Mouse (Mus musculus): ENCODE measurements around the gene Emc3. TPM values are rescaled to one million over a fixed set of nuclear protein-coding genes. Genes with fewer than 3 reads are reported as not detected.

Emc3 gene
- total RNA-seq, 1 experiment from 2014 or later: 37.2 TPM

DNA sequence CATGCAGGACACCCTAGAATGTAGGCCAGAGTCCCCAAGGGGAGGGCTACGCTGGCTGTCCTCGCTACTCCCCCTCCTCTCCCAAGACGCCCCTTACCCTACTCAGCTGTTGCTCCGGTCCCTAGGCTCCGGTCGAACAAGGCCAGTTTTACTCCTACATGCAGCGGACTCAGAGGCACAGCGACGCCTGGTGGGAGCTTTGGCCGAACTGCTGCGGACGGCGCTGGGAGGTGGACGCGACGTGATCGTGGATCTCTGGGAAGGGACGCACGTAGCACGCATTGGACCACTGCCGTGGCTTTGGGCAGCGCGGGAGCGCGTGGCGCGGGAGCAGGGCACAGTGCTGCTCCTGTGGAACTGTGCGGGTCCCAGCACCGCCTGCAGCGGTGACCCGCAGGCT, 62.0 kb downstream of the Emc3 start:
- peak; percentile 56 for ATAC-seq (replicated peaks; ENCODE audit: insufficient number of reproducible peaks, low FRiP score, low TSS enrichment, poor library complexity, severe bottlenecking)

GRCm38 (mm10) chr6:113469021-113469420, 62.4 kb downstream of the Emc3 start:
- ATAC-seq (replicated peaks; ENCODE audit: insufficient number of reproducible peaks, low FRiP score, low TSS enrichment, poor library complexity, severe bottlenecking): peak; percentile 73

DNA sequence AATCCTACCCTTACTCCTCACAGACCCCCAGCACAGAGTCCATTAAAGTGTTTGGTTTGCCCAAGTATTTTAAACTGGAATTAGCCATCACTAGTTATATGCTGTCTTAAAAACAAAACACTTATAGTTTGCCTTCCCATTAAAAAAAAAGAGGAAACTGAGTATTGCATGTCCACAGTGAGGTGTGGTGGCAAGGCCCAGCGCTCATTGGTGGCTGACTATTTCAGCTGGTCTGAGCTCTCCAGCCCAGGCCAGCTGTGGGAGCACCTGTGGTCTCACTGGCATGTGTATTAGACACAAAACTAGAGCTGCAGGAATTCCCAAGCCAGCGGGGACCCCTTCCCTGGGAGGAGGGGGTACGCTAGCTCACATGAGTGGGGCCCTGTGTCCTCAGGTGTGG, 62.9 kb downstream of the Emc3 start:
- no peak for ATAC-seq (replicated peaks; ENCODE audit: insufficient number of reproducible peaks, low FRiP score, low TSS enrichment, poor library complexity, severe bottlenecking)

- no peak for ATAC-seq (replicated peaks; ENCODE audit: insufficient number of reproducible peaks, low FRiP score, low TSS enrichment, poor library complexity, severe bottlenecking)
Observed at GRCm38 (mm10) chr6:113465602-113466001, 65.8 kb downstream of the Emc3 start.

Other genes starting within 250 kb of the Emc3 start
- 0.19 to 0.75 TPM in 2 of 3 replicates, not detected in the other for gene Cpne9, start 249.3 kb downstream of the Emc3 start, total RNA-seq (2017)
- 77.8 to 91.4 TPM (median 83.9 TPM) in 3 replicates for gene Brpf1, start 224.5 kb downstream of the Emc3 start, total RNA-seq (2017)
- gene Ogg1, start 204.7 kb downstream of the Emc3 start, total RNA-seq (2017): 6.4 to 12.2 TPM (median 9.2 TPM) in 3 replicates
- 27.9 to 116 TPM (median 103 TPM) in 3 replicates for gene Camk1, start 187.7 kb downstream of the Emc3 start, total RNA-seq (2017)
- gene Tada3, start 153.8 kb downstream of the Emc3 start, total RNA-seq (2017): 7.9 to 22.4 TPM (median 9.8 TPM) in 3 replicates
- 296 to 345 TPM (median 318 TPM) in 3 replicates for gene Arpc4, start 153.5 kb downstream of the Emc3 start, total RNA-seq (2017)
- 12.9 to 26.5 TPM (median 15.3 TPM) in 3 replicates for gene Ttll3, start 142.4 kb downstream of the Emc3 start, total RNA-seq (2017)
- 0.96 to 6.9 TPM (median 4.4 TPM) in 3 replicates for gene Rpusd3, start 112.3 kb downstream of the Emc3 start, total RNA-seq (2017)
- gene Cidec, start 95.9 kb downstream of the Emc3 start, total RNA-seq (2017): not detected in 3 replicates
- 6.8 to 22.3 TPM (median 21.0 TPM) in 3 replicates for gene Jagn1, start 89.1 kb downstream of the Emc3 start, total RNA-seq (2017)
- gene Il17re, start 73.2 kb downstream of the Emc3 start, total RNA-seq (2017): not detected in 3 replicates
- gene Il17rc, start 60.2 kb downstream of the Emc3 start, total RNA-seq (2017): not detected in 3 replicates
- 0.85 to 6.1 TPM (median 3.4 TPM) in 3 replicates for gene Creld1, start 48.4 kb downstream of the Emc3 start, total RNA-seq (2017)
- gene Prrt3, start 29.7 kb downstream of the Emc3 start, total RNA-seq (2017): not detected in 3 replicates
- gene Fancd2, start within 50 bp of the Emc3 start, total RNA-seq (2017): 0.29 to 1.8 TPM (median 1.7 TPM) in 3 replicates
- gene Fancd2os, start 69.1 kb upstream of the Emc3 start, total RNA-seq (2017): not detected in 3 replicates
- 111 to 131 TPM (median 120 TPM) in 3 replicates for gene Brk1, start 73.1 kb upstream of the Emc3 start, total RNA-seq (2017)
- gene Vhl, start 92.3 kb upstream of the Emc3 start, total RNA-seq (2017): 17.1 to 24.7 TPM (median 21.6 TPM) in 3 replicates
- 99.6 to 134 TPM (median 117 TPM) in 3 replicates for gene Irak2, start 106.8 kb upstream of the Emc3 start, total RNA-seq (2017)
- gene Tatdn2, start 165.4 kb upstream of the Emc3 start, total RNA-seq (2017): 306 to 404 TPM (median 339 TPM) in 3 replicates
- gene Ghrl, start 188.2 kb upstream of the Emc3 start, total RNA-seq (2017): 3.1 to 6.6 TPM in 2 of 3 replicates, not detected in the other
- 93.8 to 134 TPM (median 113 TPM) in 3 replicates for gene Sec13, start 209.1 kb upstream of the Emc3 start, total RNA-seq (2017)

Data from monocyte, adult 5-6 weeks (primary cell).